Mouse (Mus musculus) midbrain, embryonic 15.5 days (tissue): ENCODE measurements around the gene Eps8. TPM values are rescaled to one million over a fixed set of nuclear protein-coding genes. Genes with fewer than 3 reads are reported as not detected.

Experiments
- ATAC-seq: fragments of 200-750 bp; cut with Nextera tagmentation; replicated peaks from 2 replicates; pipeline ENCODE4 v1.8.0; 2017; ENCODE audit warnings: moderate TSS enrichment
- H3K27ac ChIP-seq: fragments of 300-500 bp; sonication (generic); 2 replicates; pipeline ENCODE4 v1.5.1; 2015; ENCODE audit warnings: mild to moderate bottlenecking, inconsistent platforms
- H3K27me3 ChIP-seq: fragments of 300-500 bp; sonication (generic); replicated peaks from 2 replicates; pipeline ENCODE4 v1.6.1; 2015; ENCODE audit warnings: inconsistent platforms
- H3K36me3 ChIP-seq: fragments of 300-500 bp; sonication (generic); replicated peaks from 2 replicates; pipeline ENCODE4 v1.6.1; 2015; ENCODE audit warnings: inconsistent platforms
- H3K4me1 ChIP-seq: fragments of 300-500 bp; sonication (generic); 2 replicates; pipeline ENCODE4 v1.6.1; 2015; ENCODE audit warnings: inconsistent platforms
- H3K4me2 ChIP-seq: fragments of 300-500 bp; sonication (generic); 2 replicates; pipeline ENCODE4 v1.6.1; 2015; ENCODE audit warnings: inconsistent platforms, mild to moderate bottlenecking, moderate library complexity
- H3K4me3 ChIP-seq: fragments of 300-500 bp; sonication (generic); 2 replicates; pipeline ENCODE4 v1.5.1; 2015; ENCODE audit warnings: mild to moderate bottlenecking, inconsistent platforms
- H3K9ac ChIP-seq: fragments of 300-500 bp; sonication (generic); 2 replicates; pipeline ENCODE4 v1.6.1; 2015; ENCODE audit warnings: mild to moderate bottlenecking, inconsistent platforms
- H3K9me3 ChIP-seq: fragments of 300-500 bp; sonication (generic); 2 replicates; pipeline ENCODE4 v1.6.1; 2016; ENCODE audit warnings: inconsistent platforms
- WGBS: fragments of 180-500 bp; shearing (Covaris S2); methylation state at CpG from one replicate; pipeline ENCODE4 v1.1.7; 2015; ENCODE audit warnings: mixed read lengths; 5-methylcytosine and 5-hydroxymethylcytosine counted together
- polyA plus RNA-seq: library from polyadenylated mRNA; unstranded; fragments of >200 nt; fragmentation: Nextera tagmentation; extraction: Ambion mirVana; gene quantifications from 2 replicates; pipeline ENCODE4 v1.2.1, GENCODE M21; 2015

The Eps8 gene
- polyA plus RNA-seq, 1 experiment from 2014 or later, result 25.1 TPM

- Histone ChIP-seq H3K27ac (no peak overlapping the region), H3K4me1 (no peaks in the 10 kb centered on the region), H3K9ac (no peak overlapping the region), H3K27me3 (no peaks in the 10 kb centered on the region), H3K9me3 (no peaks in the 10 kb centered on the region), H3K4me2 (no peak overlapping the region), H3K4me3 (no peak overlapping the region), H3K36me3 (no peaks in the 10 kb centered on the region)
- WGBS, result 75% methylated on average over 12 of the region's 12 CpGs
- no peak for ATAC-seq
Observed at GRCm38 (mm10) chr6:137658426-137659088, 3.9 kb upstream of the Eps8 start.

- no peak overlapping the region for H3K9ac ChIP-seq
- WGBS, result 78% methylated on average over 6 of the region's 6 CpGs
- H3K27ac ChIP-seq, result no peak overlapping the region
- H3K27me3 ChIP-seq, result no peaks in the 10 kb centered on the region
- no peak overlapping the region for H3K4me3 ChIP-seq
- no peak for ATAC-seq
- H3K4me1 ChIP-seq, result no peaks in the 10 kb centered on the region
- no peaks in the 10 kb centered on the region for H3K36me3 ChIP-seq
- H3K9me3 ChIP-seq, result no peaks in the 10 kb centered on the region
- no peak overlapping the region for H3K4me2 ChIP-seq
Observed at GRCm38 (mm10) chr6:137657203-137657602, 2.5 kb upstream of the Eps8 start.

GRCm38 (mm10) chr6:137649528-137649927 is 5.1 kb downstream of the Eps8 start:
- Histone ChIP-seq H3K9ac (0 out of 2 replicates have a peak overlapping the region, but pooled peaks have one; percentile 84), H3K27ac (no peak overlapping the region), H3K36me3 (no peaks in the 10 kb centered on the region), H3K4me1 (peaks cover 14% of the 10 kb centered on the region), H3K9me3 (no peaks in the 10 kb centered on the region), H3K4me2 (peak overlapping the region; percentile 79), H3K27me3 (peaks cover 6% of the 10 kb centered on the region), H3K4me3 (peak overlapping the region; percentile 94)
- 21% methylated on average over 5 of the region's 7 CpGs for WGBS
- ATAC-seq, result no peak; the same call in none of the 2 replicates

- WGBS, result 0% methylated on average over 40 of the region's 51 CpGs
- peaks cover 6% of the 10 kb centered on the region for H3K27me3 ChIP-seq
- ATAC-seq, result peak; percentile 93
- H3K4me2 ChIP-seq, result peak overlapping the region; percentile 79
- H3K27ac ChIP-seq, result peak overlapping the region; percentile 34; the same call in 1 of the 2 replicates
- H3K9ac ChIP-seq, result peak overlapping the region; percentile 84
- H3K4me3 ChIP-seq, result peak overlapping the region; percentile 94
- H3K9me3 ChIP-seq, result no peaks in the 10 kb centered on the region
- no peaks in the 10 kb centered on the region for H3K36me3 ChIP-seq
- peaks cover 14% of the 10 kb centered on the region for H3K4me1 ChIP-seq
Observed at GRCm38 (mm10) chr6:137649068-137649480, 5.6 kb downstream of the Eps8 start.

- Histone ChIP-seq H3K27me3 (peaks cover 6% of the 10 kb centered on the region), H3K4me1 (peaks cover 14% of the 10 kb centered on the region), H3K9ac (peak overlapping the region; percentile 84), H3K36me3 (no peaks in the 10 kb centered on the region), H3K4me2 (peak overlapping the region; percentile 79), H3K9me3 (no peaks in the 10 kb centered on the region), H3K27ac (peak overlapping the region; percentile 34; the same call in 1 of the 2 replicates), H3K4me3 (peak overlapping the region; percentile 94)
- peak; percentile 81 for ATAC-seq
- WGBS, result under 1% methylated on average over 57 of the region's 59 CpGs
Observed at GRCm38 (mm10) chr6:137648110-137649067, 6.3 kb downstream of the Eps8 start.

- no peak for ATAC-seq
- no peak overlapping the region for H3K9ac ChIP-seq
- WGBS, result 9% methylated on average over 10 of the region's 10 CpGs
Observed at GRCm38 (mm10) chr6:137647646-137648045, 7.0 kb downstream of the Eps8 start.

GRCm38 (mm10) chr6:137646726-137647125 is 8.0 kb downstream of the Eps8 start:
- Histone ChIP-seq H3K27me3 (peaks cover 6% of the 10 kb centered on the region), H3K27ac (no peak overlapping the region), H3K9me3 (no peaks in the 10 kb centered on the region), H3K9ac (no peak overlapping the region), H3K4me1 (peaks cover 14% of the 10 kb centered on the region), H3K4me2 (peak overlapping the region; percentile 79; the same call in 1 of the 2 replicates), H3K36me3 (no peaks in the 10 kb centered on the region), H3K4me3 (no peak overlapping the region)
- WGBS, result 84% methylated on average over 2 of the region's 2 CpGs
- no peak for ATAC-seq

More at GRCm38 (mm10) chr6:137647646-137648045, 7.0 kb downstream of the Eps8 start:
- H3K27me3 ChIP-seq, result peaks cover 6% of the 10 kb centered on the region
- H3K4me3 ChIP-seq, result peak overlapping the region; percentile 94
- H3K9me3 ChIP-seq, result no peaks in the 10 kb centered on the region
- H3K27ac ChIP-seq, result no peak overlapping the region
- H3K4me2 ChIP-seq, result peak overlapping the region; percentile 79
- H3K4me1 ChIP-seq, result peaks cover 14% of the 10 kb centered on the region
- no peaks in the 10 kb centered on the region for H3K36me3 ChIP-seq

GRCm38 (mm10) chr6:137644893-137645292 is 9.8 kb downstream of the Eps8 start:
- Histone ChIP-seq H3K4me2 (no peak overlapping the region), H3K36me3 (no peaks in the 10 kb centered on the region), H3K27ac (no peak overlapping the region), H3K4me3 (no peak overlapping the region), H3K4me1 (peaks cover 14% of the 10 kb centered on the region), H3K27me3 (peaks cover 6% of the 10 kb centered on the region), H3K9ac (no peak overlapping the region), H3K9me3 (no peaks in the 10 kb centered on the region)
- ATAC-seq, result no peak
- WGBS, result 84% methylated on average over 5 of the region's 5 CpGs

GRCm38 (mm10) chr6:137643814-137644213 is 10.9 kb downstream of the Eps8 start:
- no peaks in the 10 kb centered on the region for H3K36me3 ChIP-seq
- WGBS, result 76% methylated on average over 4 of the region's 4 CpGs
- H3K27me3 ChIP-seq, result peaks cover 6% of the 10 kb centered on the region

GRCm38 (mm10) chr6:137641642-137642041 is 13.0 kb downstream of the Eps8 start:
- WGBS, result 77% methylated on average over 1 of the region's 1 CpGs
- no peak overlapping the region for H3K4me3 ChIP-seq
- H3K9ac ChIP-seq, result no peak overlapping the region
- H3K9me3 ChIP-seq, result no peaks in the 10 kb centered on the region
- H3K27ac ChIP-seq, result no peak overlapping the region
- ATAC-seq, result no peak
- no peaks in the 10 kb centered on the region for H3K4me1 ChIP-seq
- no peaks in the 10 kb centered on the region for H3K36me3 ChIP-seq
- no peak overlapping the region for H3K4me2 ChIP-seq
- H3K27me3 ChIP-seq, result no peaks in the 10 kb centered on the region; the same call in 1 of the 2 replicates

More at GRCm38 (mm10) chr6:137643814-137644213, 10.9 kb downstream of the Eps8 start:
- ATAC-seq, result no peak
- H3K27ac ChIP-seq, result no peak overlapping the region
- no peaks in the 10 kb centered on the region for H3K9me3 ChIP-seq
- peaks cover 10% of the 10 kb centered on the region for H3K4me1 ChIP-seq
- H3K9ac ChIP-seq, result no peak overlapping the region
- H3K4me3 ChIP-seq, result no peak overlapping the region
- no peak overlapping the region for H3K4me2 ChIP-seq

GRCm38 (mm10) chr6:137638834-137639567 is 15.7 kb downstream of the Eps8 start:
- 89% methylated on average over 11 of the region's 11 CpGs for WGBS
- H3K27ac ChIP-seq, result no peak overlapping the region
- no peak overlapping the region for H3K4me3 ChIP-seq
- H3K27me3 ChIP-seq, result no peaks in the 10 kb centered on the region
- ATAC-seq, result no peak
- H3K4me1 ChIP-seq, result no peaks in the 10 kb centered on the region
- H3K36me3 ChIP-seq, result no peaks in the 10 kb centered on the region
- no peak overlapping the region for H3K9ac ChIP-seq
- no peak overlapping the region for H3K4me2 ChIP-seq
- H3K9me3 ChIP-seq, result no peaks in the 10 kb centered on the region

- H3K4me1 ChIP-seq, result no peaks in the 10 kb centered on the region
- no peak overlapping the region for H3K9ac ChIP-seq
- H3K9me3 ChIP-seq, result no peaks in the 10 kb centered on the region
- no peaks in the 10 kb centered on the region for H3K36me3 ChIP-seq
- H3K4me2 ChIP-seq, result no peak overlapping the region
- 75% methylated on average over 7 of the region's 7 CpGs for WGBS
- H3K27ac ChIP-seq, result no peak overlapping the region
- H3K27me3 ChIP-seq, result no peaks in the 10 kb centered on the region
- no peak for ATAC-seq
- H3K4me3 ChIP-seq, result no peak overlapping the region
Observed at GRCm38 (mm10) chr6:137637443-137637842, 17.2 kb downstream of the Eps8 start.
